Mouse (Mus musculus): ENCODE data around the gene Maml1. TPM values are rescaled to one million over a fixed set of nuclear protein-coding genes. Genes with fewer than 3 reads are reported as not detected.

Maml1 gene
- polyA plus RNA-seq, 1 experiment from 2014 or later, result 10.7 TPM

DNA sequence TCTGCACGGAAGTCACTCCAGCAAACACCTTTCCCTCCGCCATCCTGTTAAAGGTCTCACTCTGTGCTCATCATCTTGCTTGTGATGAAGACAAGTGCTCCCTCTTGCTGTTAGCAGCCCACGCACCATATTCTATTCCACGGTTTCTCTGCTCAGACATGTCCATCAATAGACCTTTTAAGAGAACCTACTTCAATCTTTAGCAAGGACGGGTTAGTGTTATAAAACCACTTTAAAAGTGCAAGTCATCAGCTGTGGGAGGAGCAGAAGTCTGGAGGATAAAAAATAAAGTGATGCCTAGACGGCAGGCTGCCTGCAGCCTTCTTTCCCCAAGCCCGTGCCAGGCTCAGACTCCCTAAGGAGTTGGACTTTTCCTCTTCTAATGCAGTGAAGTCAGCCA lies 35.5 kb downstream of the Maml1 start:
- WGBS, result 84% methylated on average over 7 of the region's 7 CpGs
- Histone ChIP-seq H3K4me1 (ENCODE audit: control insufficient read depth, insufficient read depth, low read length) (peaks cover 9% of the 10 kb centered on the region), H3K4me2 (replicated peaks; ENCODE audit: low read depth, low read length) (no peak overlapping the region), H3K27me3 (ENCODE audit: control insufficient read depth, insufficient read depth, low read length) (no peaks in the 10 kb centered on the region), H3K4me3 (ENCODE audit: low read length) (no peak overlapping the region), H3K27ac (ENCODE audit: low read depth, low read length) (no peak overlapping the region), H3K9me3 (ENCODE audit: control insufficient read depth, low read length) (no peaks in the 10 kb centered on the region), H3K9ac (ENCODE audit: low read depth, low read length) (no peak overlapping the region), H3K36me3 (ENCODE audit: control insufficient read depth, insufficient read depth, low read length) (peaks cover 57% of the 10 kb centered on the region)
- ATAC-seq (ENCODE audit: low FRiP score, low TSS enrichment), result no peak

DNA sequence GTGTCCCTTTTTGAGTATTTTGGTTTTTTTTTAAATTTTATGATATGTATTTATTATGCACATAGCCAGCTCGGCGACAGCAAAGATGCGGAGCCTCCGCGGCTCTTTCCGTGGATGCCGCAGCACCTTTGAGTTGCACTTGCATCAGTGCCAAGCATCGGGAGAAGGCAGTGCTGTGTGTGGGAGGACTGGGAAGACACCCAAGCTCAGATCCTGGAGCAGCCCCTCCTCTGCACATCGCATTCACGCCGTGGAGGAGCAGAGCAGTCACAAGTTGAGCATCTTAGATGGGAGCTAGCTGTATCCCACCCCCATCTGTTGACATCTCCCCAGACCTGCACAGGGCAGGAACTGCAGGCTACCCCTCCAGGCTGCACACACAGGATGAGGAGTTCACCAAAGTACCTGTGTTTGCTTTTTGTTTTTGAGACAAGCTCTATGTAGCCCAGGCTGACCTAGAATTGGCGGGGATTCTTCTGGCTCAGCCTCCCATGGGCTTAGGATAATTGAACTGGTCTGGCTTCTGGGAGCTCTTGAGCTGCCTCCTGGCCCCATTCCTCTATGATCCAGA lies 38.0 kb downstream of the Maml1 start:
- Histone ChIP-seq H3K36me3 (ENCODE audit: control insufficient read depth, insufficient read depth, low read length) (peaks cover 32% of the 10 kb centered on the region), H3K4me3 (ENCODE audit: low read length) (no peak overlapping the region), H3K9me3 (ENCODE audit: control insufficient read depth, low read length) (no peaks in the 10 kb centered on the region), H3K4me1 (ENCODE audit: control insufficient read depth, insufficient read depth, low read length) (peaks cover 9% of the 10 kb centered on the region), H3K4me2 (replicated peaks; ENCODE audit: low read depth, low read length) (no peak overlapping the region), H3K27ac (ENCODE audit: low read depth, low read length) (no peak overlapping the region), H3K9ac (ENCODE audit: low read depth, low read length) (no peak overlapping the region), H3K27me3 (ENCODE audit: control insufficient read depth, insufficient read depth, low read length) (no peaks in the 10 kb centered on the region)
- 71% methylated on average over 12 of the region's 12 CpGs for WGBS
- ATAC-seq (ENCODE audit: low FRiP score, low TSS enrichment), result no peak

DNA sequence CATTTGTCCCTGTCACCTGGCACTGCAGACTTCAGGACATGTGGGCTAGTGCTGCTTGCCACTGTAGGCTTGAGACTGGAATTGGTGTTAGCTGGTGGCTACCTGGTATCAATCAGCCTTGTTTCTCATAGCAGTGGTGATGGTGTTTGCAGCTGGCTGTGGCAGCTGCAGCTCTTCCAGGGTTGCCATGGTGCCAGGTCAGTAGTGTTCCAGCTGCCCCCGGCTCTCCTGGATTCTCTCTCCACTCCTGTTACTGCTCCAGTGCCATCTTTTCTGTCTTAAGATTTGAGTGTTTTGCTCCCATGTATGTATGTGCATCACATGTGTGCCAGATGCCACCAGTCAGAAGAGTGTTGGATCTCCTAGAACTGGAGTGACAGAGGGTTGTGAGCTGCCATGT lies 38.7 kb downstream of the Maml1 start:
- Histone ChIP-seq H3K9me3 (ENCODE audit: control insufficient read depth, low read length) (no peaks in the 10 kb centered on the region), H3K4me1 (ENCODE audit: control insufficient read depth, insufficient read depth, low read length) (peaks cover 9% of the 10 kb centered on the region), H3K27me3 (ENCODE audit: control insufficient read depth, insufficient read depth, low read length) (no peaks in the 10 kb centered on the region), H3K36me3 (ENCODE audit: control insufficient read depth, insufficient read depth, low read length) (peaks cover 26% of the 10 kb centered on the region), H3K4me3 (ENCODE audit: low read length) (no peak overlapping the region), H3K4me2 (replicated peaks; ENCODE audit: low read depth, low read length) (no peak overlapping the region), H3K9ac (ENCODE audit: low read depth, low read length) (no peak overlapping the region), H3K27ac (ENCODE audit: low read depth, low read length) (no peak overlapping the region)
- no peak for ATAC-seq (ENCODE audit: low FRiP score, low TSS enrichment)
- 45% methylated on average over 1 of the region's 1 CpGs for WGBS

DNA sequence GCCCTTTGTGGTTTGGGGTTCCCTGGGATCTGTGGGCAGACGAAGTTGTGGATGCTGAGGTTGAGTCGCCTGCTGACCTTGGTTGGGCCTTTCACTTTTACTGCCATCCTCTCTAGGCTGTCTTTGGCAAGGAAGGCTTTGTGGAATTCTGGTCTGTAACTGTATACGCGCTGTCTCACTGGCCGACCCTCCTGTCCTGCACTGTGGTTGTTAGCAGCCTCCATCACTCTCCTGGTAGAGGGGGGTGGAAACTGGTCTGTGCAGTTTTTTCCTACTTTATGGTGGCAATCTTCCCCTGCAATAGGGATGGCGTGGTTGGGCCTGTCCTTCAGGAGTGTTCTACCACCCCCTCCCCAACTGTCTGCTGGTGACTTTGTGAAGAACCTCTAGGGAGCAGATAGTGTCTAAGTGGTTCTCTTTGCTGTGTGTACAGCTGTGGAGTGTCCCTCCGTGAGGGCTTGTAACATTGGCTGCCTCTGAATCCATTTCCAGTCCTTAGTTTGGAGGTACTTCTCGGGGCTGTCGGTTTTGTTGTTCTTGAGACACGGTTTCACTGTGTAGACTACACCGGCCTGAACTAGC lies 39.3 kb downstream of the Maml1 start:
- H3K4me2 ChIP-seq (replicated peaks; ENCODE audit: low read depth, low read length), result no peak overlapping the region
- peaks cover 9% of the 10 kb centered on the region for H3K4me1 ChIP-seq (ENCODE audit: control insufficient read depth, insufficient read depth, low read length)
- peak overlapping the region; percentile 1; the same call in 1 of the 2 replicates for H3K27ac ChIP-seq (ENCODE audit: low read depth, low read length)
- 38% methylated on average over 11 of the region's 11 CpGs for WGBS
- no peak overlapping the region for H3K9ac ChIP-seq (ENCODE audit: low read depth, low read length)
- H3K9me3 ChIP-seq (ENCODE audit: control insufficient read depth, low read length), result no peaks in the 10 kb centered on the region
- peaks cover 20% of the 10 kb centered on the region for H3K36me3 ChIP-seq (ENCODE audit: control insufficient read depth, insufficient read depth, low read length)
- H3K27me3 ChIP-seq (ENCODE audit: control insufficient read depth, insufficient read depth, low read length), result no peaks in the 10 kb centered on the region
- ATAC-seq (ENCODE audit: low FRiP score, low TSS enrichment), result peak; percentile 48
- no peak overlapping the region for H3K4me3 ChIP-seq (ENCODE audit: low read length)

DNA sequence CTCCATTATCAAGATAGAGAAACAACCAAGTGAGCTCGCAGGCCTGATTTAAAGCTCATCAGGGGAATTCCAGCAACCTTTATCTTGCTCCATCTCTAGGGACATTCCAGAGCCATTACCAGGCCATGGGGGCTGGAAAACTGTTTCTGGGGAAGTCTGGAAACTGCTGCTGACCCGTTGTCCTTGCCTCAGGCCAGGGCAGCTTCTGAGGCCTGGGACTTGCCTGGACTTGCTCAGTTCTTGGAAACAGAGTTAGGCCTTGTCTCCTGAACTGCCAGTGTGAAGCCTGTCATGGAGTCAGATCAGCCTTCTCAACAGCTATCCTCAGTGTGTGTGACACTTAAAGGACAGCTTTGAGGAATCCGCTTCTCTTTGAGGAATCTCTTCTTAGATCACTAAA lies 39.9 kb downstream of the Maml1 start:
- H3K4me2 ChIP-seq (replicated peaks; ENCODE audit: low read depth, low read length), result no peak overlapping the region
- peak overlapping the region; percentile 1; the same call in 1 of the 2 replicates for H3K27ac ChIP-seq (ENCODE audit: low read depth, low read length)
- H3K4me3 ChIP-seq (ENCODE audit: low read length), result no peak overlapping the region
- no peaks in the 10 kb centered on the region for H3K9me3 ChIP-seq (ENCODE audit: control insufficient read depth, low read length)
- WGBS, result 49% methylated on average over 3 of the region's 3 CpGs
- H3K27me3 ChIP-seq (ENCODE audit: control insufficient read depth, insufficient read depth, low read length), result no peaks in the 10 kb centered on the region
- H3K9ac ChIP-seq (ENCODE audit: low read depth, low read length), result no peak overlapping the region
- ATAC-seq (ENCODE audit: low FRiP score, low TSS enrichment), result peak; percentile 20; the same call in 1 of the 2 replicates
- peaks cover 14% of the 10 kb centered on the region for H3K36me3 ChIP-seq (ENCODE audit: control insufficient read depth, insufficient read depth, low read length)
- peaks cover 9% of the 10 kb centered on the region for H3K4me1 ChIP-seq (ENCODE audit: control insufficient read depth, insufficient read depth, low read length)

DNA sequence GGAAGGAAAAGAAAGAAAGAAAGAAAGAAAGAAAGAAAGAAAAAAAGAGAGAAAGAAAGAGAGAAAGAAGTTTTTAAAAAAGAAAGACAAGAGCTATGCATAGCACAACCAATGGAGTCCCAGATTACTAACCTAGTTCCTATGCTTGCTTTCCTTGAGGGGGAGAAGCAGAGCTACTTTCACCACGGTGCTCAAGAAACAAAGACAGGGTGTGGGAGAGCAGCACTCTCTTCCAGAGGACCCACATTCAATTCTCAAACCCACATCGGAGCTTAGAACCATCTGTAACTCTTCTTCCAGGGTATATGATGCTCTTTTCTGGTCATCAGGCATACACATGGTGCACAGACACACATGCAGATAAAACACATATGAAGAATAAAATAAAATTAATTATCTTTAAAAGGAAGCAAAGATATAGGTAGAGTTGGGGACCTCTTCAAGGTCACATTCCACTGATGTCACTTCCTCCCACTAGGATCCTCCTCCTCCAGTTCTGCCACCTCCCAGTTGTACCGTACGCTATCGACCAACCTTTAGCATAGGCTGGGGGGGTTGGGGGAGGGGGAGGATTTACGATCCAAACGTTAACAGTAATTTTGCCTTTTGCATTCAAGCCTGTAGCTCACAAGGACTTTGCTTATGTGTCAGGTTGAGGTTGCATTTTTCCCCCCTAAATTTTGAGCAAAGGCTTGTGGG lies 43.5 kb downstream of the Maml1 start:
- no peak overlapping the region for H3K4me3 ChIP-seq (ENCODE audit: low read length)

DNA sequence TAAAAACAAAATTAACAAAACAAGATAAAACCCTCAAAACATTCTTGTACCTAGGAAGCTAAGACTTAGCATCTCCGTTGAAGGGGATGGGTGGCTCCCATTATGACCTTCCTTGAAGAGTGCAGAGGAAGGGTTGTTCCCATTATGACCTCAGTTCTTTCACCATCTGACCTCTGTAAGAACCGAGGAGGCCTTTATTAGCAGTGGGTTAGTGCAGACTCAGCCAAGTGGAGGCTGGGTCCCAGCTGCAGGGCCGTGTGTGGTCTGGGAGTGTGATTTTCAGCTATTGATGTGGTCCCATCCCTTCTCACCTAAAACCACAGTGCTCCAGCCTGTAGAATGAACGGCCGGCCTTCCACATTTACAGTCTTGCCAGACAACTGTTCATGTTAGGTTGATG lies 46.8 kb downstream of the Maml1 start:
- no peaks in the 10 kb centered on the region for H3K27me3 ChIP-seq (ENCODE audit: control insufficient read depth, insufficient read depth, low read length)
- no peaks in the 10 kb centered on the region for H3K4me1 ChIP-seq (ENCODE audit: control insufficient read depth, insufficient read depth, low read length)
- H3K36me3 ChIP-seq (ENCODE audit: control insufficient read depth, insufficient read depth, low read length), result no peaks in the 10 kb centered on the region
- H3K9ac ChIP-seq (ENCODE audit: low read depth, low read length), result no peak overlapping the region
- no peak for ATAC-seq (ENCODE audit: low FRiP score, low TSS enrichment)
- no peak overlapping the region for H3K4me2 ChIP-seq (replicated peaks; ENCODE audit: low read depth, low read length)
- 70% methylated on average over 5 of the region's 5 CpGs for whole genome bisulfite sequencing
- no peak overlapping the region for H3K4me3 ChIP-seq (ENCODE audit: low read length)
- no peaks in the 10 kb centered on the region for H3K9me3 ChIP-seq (ENCODE audit: control insufficient read depth, low read length)
- no peak overlapping the region for H3K27ac ChIP-seq (ENCODE audit: low read depth, low read length)

More for the DNA sequence above, 43.5 kb downstream of the Maml1 start:
- no peak overlapping the region for H3K9ac ChIP-seq (ENCODE audit: low read depth, low read length)
- no peaks in the 10 kb centered on the region for H3K9me3 ChIP-seq (ENCODE audit: control insufficient read depth, low read length)
- H3K27ac ChIP-seq (ENCODE audit: low read depth, low read length), result no peak overlapping the region
- peaks cover 9% of the 10 kb centered on the region for H3K4me1 ChIP-seq (ENCODE audit: control insufficient read depth, insufficient read depth, low read length)
- no peak for ATAC-seq (ENCODE audit: low FRiP score, low TSS enrichment)
- no peaks in the 10 kb centered on the region for H3K36me3 ChIP-seq (ENCODE audit: control insufficient read depth, insufficient read depth, low read length)
- H3K27me3 ChIP-seq (ENCODE audit: control insufficient read depth, insufficient read depth, low read length), result no peaks in the 10 kb centered on the region
- 63% methylated on average over 7 of the region's 7 CpGs for WGBS
- H3K4me2 ChIP-seq (replicated peaks; ENCODE audit: low read depth, low read length), result no peak overlapping the region

DNA sequence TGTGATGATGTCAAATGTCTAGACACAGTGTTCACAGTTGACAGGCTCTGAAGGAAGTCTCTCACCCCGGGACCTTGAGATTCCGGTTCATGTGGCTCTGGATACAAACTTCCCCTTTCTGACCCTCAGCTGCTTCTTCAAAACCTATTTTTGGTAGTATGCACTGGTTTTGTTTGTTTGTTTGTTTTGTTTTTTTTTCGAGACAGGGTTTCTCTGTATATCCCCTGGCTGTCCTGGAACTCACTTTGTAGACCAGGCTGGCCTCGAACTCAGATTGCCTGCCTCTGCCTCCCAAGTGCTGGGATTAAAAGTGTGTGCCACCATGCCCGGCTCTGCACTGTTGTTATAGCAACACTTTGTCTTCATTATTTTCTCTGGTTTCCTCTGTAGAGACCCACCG lies 48.2 kb downstream of the Maml1 start:
- no peaks in the 10 kb centered on the region for H3K36me3 ChIP-seq (ENCODE audit: control insufficient read depth, insufficient read depth, low read length)
- ATAC-seq (ENCODE audit: low FRiP score, low TSS enrichment), result no peak
- H3K27me3 ChIP-seq (ENCODE audit: control insufficient read depth, insufficient read depth, low read length), result peaks cover 3% of the 10 kb centered on the region; the same call in 1 of the 2 replicates
- no peak overlapping the region for H3K4me2 ChIP-seq (replicated peaks; ENCODE audit: low read depth, low read length)
- H3K4me1 ChIP-seq (ENCODE audit: control insufficient read depth, insufficient read depth, low read length), result no peaks in the 10 kb centered on the region
- H3K9me3 ChIP-seq (ENCODE audit: control insufficient read depth, low read length), result no peaks in the 10 kb centered on the region
- H3K4me3 ChIP-seq (ENCODE audit: low read length), result no peak overlapping the region
- H3K9ac ChIP-seq (ENCODE audit: low read depth, low read length), result no peak overlapping the region
- WGBS, result 75% methylated on average over 6 of the region's 6 CpGs
- H3K27ac ChIP-seq (ENCODE audit: low read depth, low read length), result no peak overlapping the region

DNA sequence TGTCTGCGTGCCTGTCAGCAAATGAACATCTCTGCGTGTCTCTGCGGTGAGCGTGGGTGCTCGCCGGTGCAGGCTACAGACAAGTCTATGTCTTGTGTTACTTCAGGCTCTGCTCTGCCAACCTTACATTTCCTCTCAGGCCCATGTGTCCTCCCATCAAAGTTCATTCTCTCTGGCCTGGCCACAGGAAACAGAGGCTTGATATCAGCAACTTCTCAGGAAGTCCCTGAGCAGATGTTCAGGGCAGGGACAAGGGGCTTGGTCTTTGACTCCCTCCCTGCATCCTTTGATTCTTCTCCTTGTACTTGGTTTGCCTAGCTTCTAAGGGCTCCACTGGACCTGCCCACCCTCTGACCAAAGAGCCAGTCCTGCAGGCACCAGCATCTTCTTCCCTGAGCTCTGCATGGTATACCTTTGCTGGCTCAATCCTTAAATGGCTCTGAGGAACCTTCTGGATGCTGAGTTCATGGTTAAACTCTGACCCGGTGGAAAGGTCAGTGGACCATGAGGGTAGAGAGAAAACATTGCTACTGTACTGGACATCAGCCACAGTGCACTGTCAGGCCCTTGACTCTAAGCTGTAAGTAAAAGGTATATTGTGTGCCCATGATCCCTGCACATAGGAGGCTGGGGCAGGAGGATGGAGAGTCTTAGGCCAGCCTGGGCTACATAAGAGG lies 51.7 kb downstream of the Maml1 start:
- no peak for ATAC-seq (ENCODE audit: low FRiP score, low TSS enrichment)
- Histone ChIP-seq H3K9ac (ENCODE audit: low read depth, low read length) (no peak overlapping the region), H3K9me3 (ENCODE audit: control insufficient read depth, low read length) (no peaks in the 10 kb centered on the region), H3K27me3 (ENCODE audit: control insufficient read depth, insufficient read depth, low read length) (peaks cover 15% of the 10 kb centered on the region; the same call in 1 of the 2 replicates), H3K27ac (ENCODE audit: low read depth, low read length) (no peak overlapping the region), H3K4me3 (ENCODE audit: low read length) (no peak overlapping the region), H3K4me1 (ENCODE audit: control insufficient read depth, insufficient read depth, low read length) (0 out of 2 replicates have a peak, but pooled peaks cover 7% of the 10 kb centered on the region), H3K4me2 (replicated peaks; ENCODE audit: low read depth, low read length) (no peak overlapping the region), H3K36me3 (ENCODE audit: control insufficient read depth, insufficient read depth, low read length) (no peaks in the 10 kb centered on the region)
- 89% methylated on average over 7 of the region's 7 CpGs for WGBS

Data from kidney, embryonic 14.5 days (tissue).